Mouse (Mus musculus) small intestine, adult 2 months (tissue): ENCODE data around the gene Grsf1.

Source experiments
- CTCF ChIP-seq: fragments of 200-500 bp; IDR thresholded peaks from 2 replicates; pipeline ENCODE4 v1.5.1; 2012; ENCODE audit warnings: low read depth, mild to moderate bottlenecking, control low read depth, inconsistent platforms, low read length, moderate library complexity, mixed read lengths; ENCODE audit not compliant: insufficient replicate concordance, insufficient read length; ENCODE audit errors: extremely low read depth
- POLR2A ChIP-seq: fragments of 200-500 bp; IDR thresholded peaks from 2 replicates; pipeline ENCODE4 v1.6.1; 2012; ENCODE audit warnings: low read depth, mild to moderate bottlenecking, control low read depth, inconsistent platforms, low read length, moderate library complexity

DNA sequence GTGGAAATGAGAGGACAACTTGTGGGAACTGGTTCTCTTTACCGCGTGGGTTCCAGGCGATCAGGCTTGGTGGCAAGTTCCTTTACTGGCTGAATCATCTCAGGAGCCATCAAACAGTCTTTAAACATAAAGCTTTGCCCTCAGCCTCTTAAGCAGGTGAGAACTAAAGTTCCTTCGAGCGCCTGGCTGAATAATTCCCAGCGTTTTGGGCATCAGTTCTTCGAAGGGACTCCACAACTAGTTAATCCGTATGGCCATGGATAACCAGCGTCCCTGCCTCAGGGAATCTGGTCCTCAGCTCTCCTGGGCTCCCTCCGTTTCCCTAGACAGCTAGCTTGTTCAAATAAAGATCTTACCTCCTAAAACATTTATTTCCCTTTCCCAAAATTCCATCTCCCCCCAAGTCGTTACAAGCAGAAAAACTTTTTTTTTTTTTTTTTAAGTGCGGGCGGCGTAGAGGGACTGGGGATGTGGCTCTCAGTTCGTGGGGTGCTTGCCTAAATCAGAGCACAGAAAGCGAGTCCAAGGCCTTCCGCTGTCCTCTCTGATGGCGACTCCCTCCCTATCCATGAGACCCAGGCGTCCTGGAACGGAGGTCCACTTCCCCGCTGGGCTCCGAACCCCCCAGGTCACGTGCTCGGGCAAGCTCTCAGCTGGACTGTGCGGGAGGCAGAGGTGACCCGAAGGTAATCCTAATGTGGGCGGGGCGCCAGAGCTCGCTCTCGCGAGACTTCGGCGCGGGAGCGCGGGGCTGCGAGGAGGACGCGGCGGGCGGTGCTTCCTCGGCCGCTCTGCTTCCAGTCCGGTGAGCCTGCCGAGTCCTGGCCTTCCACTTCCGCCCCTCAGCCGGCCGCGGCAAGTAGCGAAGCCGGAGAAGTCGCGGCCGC, 44.4 kb upstream of the Grsf1 start, which contains the start of gene Mob1b:
- TF ChIP-seq CTCF = peak; percentile 13; the same call in 1 of the 2 replicates
- TF ChIP-seq POLR2A = peak; percentile 88; the same call in 1 of the 2 replicates
